Mouse (Mus musculus) small intestine, adult 2 months (tissue): Measurements from ENCODE around the gene Mecom.

Experiments used
- CTCF ChIP-seq: fragments of 200-500 bp; IDR thresholded peaks from 2 replicates; pipeline ENCODE4 v1.5.1; 2012; ENCODE audit warnings: low read depth, mild to moderate bottlenecking, control low read depth, inconsistent platforms, low read length, moderate library complexity, mixed read lengths; ENCODE audit not compliant: insufficient replicate concordance, insufficient read length; ENCODE audit errors: extremely low read depth
- POLR2A ChIP-seq: fragments of 200-500 bp; IDR thresholded peaks from 2 replicates; pipeline ENCODE4 v1.6.1; 2012; ENCODE audit warnings: low read depth, mild to moderate bottlenecking, control low read depth, inconsistent platforms, low read length, moderate library complexity

- no peak for TF ChIP-seq CTCF
- TF ChIP-seq POLR2A: no peak
Measured at GRCm38 (mm10) chr3:30436561-30436960, 111.2 kb downstream of the Mecom start.
